Mouse (Mus musculus) thymus, postnatal 0 days (tissue): ENCODE results near the gene Gm6408. TPM values are rescaled to one million over a fixed set of nuclear protein-coding genes. Genes with fewer than 3 reads are reported as not detected.

ENCODE experiments used
- polyA plus RNA-seq: library from polyadenylated mRNA; unstranded; fragments of >200 nt; fragmentation: Nextera tagmentation; extraction: Ambion mirVana; gene quantifications from 2 replicates; pipeline ENCODE4 v1.2.1, GENCODE M21; 2015

Gm6408 gene
- polyA plus RNA-seq, 1 experiment from 2014 or later, result not detected

Other genes with a start within 250 kb of the Gm6408 start
- gene Wasf3, start 97.0 kb upstream of the Gm6408 start, polyA plus RNA-seq, result 0.29 and 0.35 TPM in 2 replicates
- not detected in 2 replicates for gene Gm6370, start 9.4 kb downstream of the Gm6408 start, polyA plus RNA-seq
- not detected in 2 replicates for gene 4930449I24Rik, start 20.4 kb downstream of the Gm6408 start, polyA plus RNA-seq
- not detected in 2 replicates for gene Gm3402, start 32.2 kb downstream of the Gm6408 start, polyA plus RNA-seq
- not detected in 2 replicates for gene Gm3404, start 43.8 kb downstream of the Gm6408 start, polyA plus RNA-seq
- gene Gm3409, start 55.7 kb downstream of the Gm6408 start, polyA plus RNA-seq, result 0.13 TPM in 1 of 2 replicates, not detected in the other
- not detected in 2 replicates for gene Gm3415, start 74.2 kb downstream of the Gm6408 start, polyA plus RNA-seq
- 0.26 TPM in 1 of 2 replicates, not detected in the other for gene Gpr12, start 103.3 kb downstream of the Gm6408 start, polyA plus RNA-seq